Mouse (Mus musculus) ES-E14 (cell line): Measurements from ENCODE around the gene Arhgef6.

Source experiments
- CHD2 ChIP-seq: IDR thresholded peaks from 2 replicates; pipeline ENCODE4 v1.6.1; 2014; ENCODE audit warnings: mild to moderate bottlenecking, low read depth, low read length, inconsistent platforms
- MAFK ChIP-seq: IDR thresholded peaks from 2 replicates; pipeline ENCODE4 v1.6.1; 2014; ENCODE audit warnings: mild to moderate bottlenecking, low read depth, low read length, inconsistent platforms; ENCODE audit not compliant: insufficient read depth
- ZC3H11A ChIP-seq: IDR thresholded peaks from 2 replicates; pipeline ENCODE4 v1.6.1; 2012; ENCODE audit warnings: low read depth, mild to moderate bottlenecking, inconsistent platforms, low read length, borderline replicate concordance
- ZNF384 ChIP-seq: IDR thresholded peaks from 2 replicates; pipeline ENCODE4 v1.6.1; 2012; ENCODE audit warnings: low read depth, low read length, inconsistent platforms

- TF ChIP-seq MAFK (no peak), CHD2 (no peak), ZNF384 (no peak), ZC3H11A (no peak)
These were observed 116.6 kb downstream of the Arhgef6 start for GRCm38 (mm10) chrX:57221881-57222280.
